Mouse (Mus musculus): Measurements from ENCODE around the gene Olfr718-ps1. TPM values are rescaled to one million over a fixed set of nuclear protein-coding genes. Genes with fewer than 3 reads are reported as not detected.
"Not testable (repeated sequence)": the region's sequence is repeated elsewhere in the genome, so short reads cannot be mapped to it uniquely, and the experiment has no call there.

The Olfr718-ps1 gene
- not detected in 2 replicates for polyA plus RNA-seq (2015; fragmentation: Nextera tagmentation; extraction: Ambion mirVana)

GRCm38 (mm10) chr5:143147481-143147880, at the start of gene Olfr718-ps1:
Gene Olfr718-ps1, minus strand, starts transcription at chr5:143147581.
- WGBS, result 67% methylated on average over 3 of the region's 3 CpGs
- H3K4me1 ChIP-seq (replicated peaks; ENCODE audit: insufficient read depth, low read length), result no peaks in the 10 kb centered on the region
- no peak within 1 kb of the TSS for H3K4me2 ChIP-seq (ENCODE audit: low read length)
- ATAC-seq (replicated peaks; ENCODE audit: low FRiP score, low read depth) (no peak), DNase-seq (ENCODE audit: low spot score) (no peak)
- H3K9ac ChIP-seq (ENCODE audit: low read depth, low read length), result no peak within 1 kb of the TSS
- no peak within 1 kb of the TSS for H3K4me3 ChIP-seq (replicated peaks; ENCODE audit: low read depth, low read length)
- no peaks in the 10 kb centered on the region for H3K36me3 ChIP-seq (ENCODE audit: insufficient read depth, low read length)
- H3K27me3 ChIP-seq (ENCODE audit: insufficient read depth, low read length), result no peaks in the 10 kb centered on the region
- H3K27ac ChIP-seq, result no peak within 1 kb of the TSS
- TF ChIP-seq CTCF (IDR thresholded peaks at IDR 0.05; ENCODE audit: low read depth), result no peak
- no peaks in the 10 kb centered on the region for H3K9me3 ChIP-seq (replicated peaks; ENCODE audit: low read length)

GRCm38 (mm10) chr5:143196506-143196905, 49.1 kb upstream of the Olfr718-ps1 start:
- Histone ChIP-seq H3K4me3 (replicated peaks; ENCODE audit: low read depth, low read length) (no peak overlapping the region), H3K4me2 (ENCODE audit: low read length) (no peak overlapping the region), H3K27ac (no peak overlapping the region), H3K9ac (ENCODE audit: low read depth, low read length) (no peak overlapping the region), H3K36me3 (ENCODE audit: insufficient read depth, low read length) (no peaks in the 10 kb centered on the region), H3K27me3 (ENCODE audit: insufficient read depth, low read length) (no peaks in the 10 kb centered on the region), H3K4me1 (replicated peaks; ENCODE audit: insufficient read depth, low read length) (no peaks in the 10 kb centered on the region), H3K9me3 (replicated peaks; ENCODE audit: low read length) (no peaks in the 10 kb centered on the region)
- no peak for TF ChIP-seq CTCF (IDR thresholded peaks at IDR 0.05; ENCODE audit: low read depth)
- DNase-seq (ENCODE audit: low spot score), result no peak
- WGBS, result 86% methylated on average over 4 of the region's 4 CpGs
- no peak for ATAC-seq (replicated peaks; ENCODE audit: low FRiP score, low read depth)

- 59% methylated on average over 2 of the region's 2 CpGs for WGBS
Measured at GRCm38 (mm10) chr5:143195166-143195565, 47.8 kb upstream of the Olfr718-ps1 start.

GRCm38 (mm10) chr5:143194747-143195146, 47.4 kb upstream of the Olfr718-ps1 start:
- H3K4me2 ChIP-seq (ENCODE audit: low read length); H3K27ac ChIP-seq; H3K9me3 ChIP-seq (replicated peaks; ENCODE audit: low read length); DNase-seq (ENCODE audit: low spot score); ATAC-seq (replicated peaks; ENCODE audit: low FRiP score, low read depth); H3K4me1 ChIP-seq (replicated peaks; ENCODE audit: insufficient read depth, low read length); H3K9ac ChIP-seq (ENCODE audit: low read depth, low read length); H3K27me3 ChIP-seq (ENCODE audit: insufficient read depth, low read length); H3K4me3 ChIP-seq (replicated peaks; ENCODE audit: low read depth, low read length); H3K36me3 ChIP-seq (ENCODE audit: insufficient read depth, low read length): not testable (repeated sequence)
- 61% methylated on average over 8 of the region's 8 CpGs for WGBS

More at GRCm38 (mm10) chr5:143195166-143195565, 47.8 kb upstream of the Olfr718-ps1 start:
- DNase-seq (ENCODE audit: low spot score) (no peak), ATAC-seq (replicated peaks; ENCODE audit: low FRiP score, low read depth) (no peak)
- Histone ChIP-seq H3K9me3 (replicated peaks; ENCODE audit: low read length) (no peaks in the 10 kb centered on the region), H3K9ac (ENCODE audit: low read depth, low read length) (no peak overlapping the region), H3K27me3 (ENCODE audit: insufficient read depth, low read length) (no peaks in the 10 kb centered on the region), H3K27ac (no peak overlapping the region), H3K4me1 (replicated peaks; ENCODE audit: insufficient read depth, low read length) (no peaks in the 10 kb centered on the region), H3K4me3 (replicated peaks; ENCODE audit: low read depth, low read length) (no peak overlapping the region), H3K4me2 (ENCODE audit: low read length) (no peak overlapping the region), H3K36me3 (ENCODE audit: insufficient read depth, low read length) (no peaks in the 10 kb centered on the region)
- no peak for TF ChIP-seq CTCF (IDR thresholded peaks at IDR 0.05; ENCODE audit: low read depth)

- no peak for DNase-seq (ENCODE audit: low spot score)
- Histone ChIP-seq H3K4me3 (replicated peaks; ENCODE audit: low read depth, low read length) (no peak overlapping the region), H3K4me2 (ENCODE audit: low read length) (no peak overlapping the region), H3K4me1 (replicated peaks; ENCODE audit: insufficient read depth, low read length) (no peaks in the 10 kb centered on the region), H3K9me3 (replicated peaks; ENCODE audit: low read length) (no peaks in the 10 kb centered on the region), H3K36me3 (ENCODE audit: insufficient read depth, low read length) (no peaks in the 10 kb centered on the region), H3K9ac (ENCODE audit: low read depth, low read length) (no peak overlapping the region), H3K27me3 (ENCODE audit: insufficient read depth, low read length) (no peaks in the 10 kb centered on the region), H3K27ac (no peak overlapping the region)
- WGBS, result 89% methylated on average over 8 of the region's 8 CpGs
- TF ChIP-seq CTCF (IDR thresholded peaks at IDR 0.05; ENCODE audit: low read depth), result no peak
- ATAC-seq (replicated peaks; ENCODE audit: low FRiP score, low read depth), result no peak
Measured at GRCm38 (mm10) chr5:143192806-143193205, 45.4 kb upstream of the Olfr718-ps1 start.

GRCm38 (mm10) chr5:143188014-143188413, 40.6 kb upstream of the Olfr718-ps1 start:
- not testable (repeated sequence) for ATAC-seq (replicated peaks; ENCODE audit: low FRiP score, low read depth); H3K9ac ChIP-seq (ENCODE audit: low read depth, low read length); H3K9me3 ChIP-seq (replicated peaks; ENCODE audit: low read length); H3K4me3 ChIP-seq (replicated peaks; ENCODE audit: low read depth, low read length); H3K27ac ChIP-seq; H3K27me3 ChIP-seq (ENCODE audit: insufficient read depth, low read length); DNase-seq (ENCODE audit: low spot score); H3K4me1 ChIP-seq (replicated peaks; ENCODE audit: insufficient read depth, low read length); H3K4me2 ChIP-seq (ENCODE audit: low read length); H3K36me3 ChIP-seq (ENCODE audit: insufficient read depth, low read length)
- no CpG with 5 or more reads among the region's 1 CpGs for WGBS
